Mouse (Mus musculus) left cerebral cortex, postnatal 10 days (tissue): ENCODE data around the gene Rps6kc1. TPM values are rescaled to one million over a fixed set of nuclear protein-coding genes. Genes with fewer than 3 reads are reported as not detected.

Experiments used
- DNase-seq, 2 experiments: peaks; one replicate each; pipeline ENCODE4 v3.0.0; 2021 to 2022; ENCODE audit warnings: low spot score in 2 of 2, mixed read lengths in 1 of 2; ENCODE audit errors: extremely low spot score in 1 of 2
- intact Hi-C: fragments of 180-260 bp; cut with DNase I; formaldehyde crosslinking; loops from one replicate; pipeline ENCODE4 v1.15.1; 2025
- total RNA-seq, 2 experiments: library from RNA; stranded (reverse); gene quantifications; 2 replicates each; pipeline ENCODE4 v1.2.3; 2021

The Rps6kc1 gene
- total RNA-seq, 2 experiments from 2014 or later, result 68.2 to 72.6 TPM

DNA sequence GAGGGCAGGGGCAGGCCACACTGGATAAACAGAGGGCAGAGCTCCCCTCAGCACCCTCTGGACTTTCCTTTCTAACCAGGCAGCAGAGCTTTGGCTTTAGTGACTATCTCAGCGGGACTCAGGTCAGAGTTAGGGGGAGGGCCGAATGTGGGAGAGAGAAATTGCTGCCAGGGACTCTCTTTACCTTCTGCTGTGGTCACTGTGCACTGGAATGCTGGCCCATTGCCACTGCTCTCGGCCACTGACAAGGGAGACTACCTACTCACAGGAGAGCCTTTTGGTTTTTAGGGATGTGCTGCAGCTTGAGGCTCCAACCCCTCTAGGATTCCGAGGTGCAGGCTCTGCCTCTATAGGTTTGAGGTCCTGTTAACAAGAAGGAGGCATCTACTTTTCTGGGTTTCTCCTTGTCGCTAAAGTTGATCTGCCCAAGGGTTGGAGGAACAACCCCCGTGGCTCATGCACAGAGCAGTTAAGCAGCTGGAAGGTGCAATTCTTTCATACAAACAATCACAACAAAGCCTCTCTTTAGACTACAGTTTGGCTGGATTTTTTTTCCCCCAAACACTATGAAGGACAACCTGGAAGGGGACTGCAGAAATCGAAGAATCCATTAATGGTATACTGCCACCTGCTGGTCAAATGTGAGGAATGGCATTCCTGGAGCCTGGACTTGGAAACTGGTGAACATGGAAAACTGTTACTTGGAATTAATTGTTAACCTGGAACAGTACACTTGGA lies 114.7 kb downstream of the Rps6kc1 start:
- intact Hi-C loops, result loop anchor here (5.0 kb wide), 1 partner anchor 750 kb away; no protein-coding TSS in a partner anchor
- peak in 1 of 2 experiments; percentile 51 for DNase-seq

DNA sequence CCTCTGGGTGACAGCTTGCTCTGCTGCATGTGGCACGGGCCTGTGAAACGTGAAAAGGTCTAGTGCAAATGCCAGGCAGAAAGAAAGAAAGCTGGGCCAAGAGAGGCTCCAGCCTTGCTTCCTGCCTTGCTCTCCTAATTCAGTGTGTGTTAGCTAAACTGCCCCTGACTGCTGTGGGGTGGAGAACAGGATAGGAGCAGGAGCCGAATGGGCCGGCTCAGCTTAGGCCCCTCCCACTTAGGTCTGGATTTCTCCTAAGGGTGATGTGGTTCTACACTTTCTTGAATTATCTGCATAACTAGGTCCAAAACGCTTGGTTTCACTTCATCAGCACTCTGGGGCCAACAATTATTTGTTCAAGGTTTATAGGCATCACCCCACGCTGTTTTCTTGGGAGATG lies 119.9 kb downstream of the Rps6kc1 start:
- intact Hi-C loops, result no loop called here
- DNase-seq, result no peak

DNA sequence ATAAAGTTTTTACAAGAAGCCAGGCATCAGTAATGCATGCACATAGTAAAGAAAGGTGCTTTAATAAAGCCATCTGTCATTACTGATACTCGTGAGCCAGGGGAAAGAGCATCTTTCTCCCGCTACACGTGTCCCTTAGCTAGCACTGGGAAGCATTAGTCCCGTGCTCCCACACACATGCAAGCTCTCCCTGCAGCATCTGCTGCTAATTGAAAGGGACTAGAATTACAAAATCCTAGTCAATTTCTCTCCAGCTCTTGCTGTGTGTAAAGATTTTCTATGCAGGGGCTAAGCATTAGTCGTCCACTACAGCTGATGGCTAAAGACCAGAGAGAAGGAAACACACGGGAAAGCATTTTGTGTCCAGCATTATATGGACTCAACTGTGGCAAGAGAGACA lies 120.8 kb downstream of the Rps6kc1 start:
- no peak for DNase-seq
- intact Hi-C loops, result no loop called here

DNA sequence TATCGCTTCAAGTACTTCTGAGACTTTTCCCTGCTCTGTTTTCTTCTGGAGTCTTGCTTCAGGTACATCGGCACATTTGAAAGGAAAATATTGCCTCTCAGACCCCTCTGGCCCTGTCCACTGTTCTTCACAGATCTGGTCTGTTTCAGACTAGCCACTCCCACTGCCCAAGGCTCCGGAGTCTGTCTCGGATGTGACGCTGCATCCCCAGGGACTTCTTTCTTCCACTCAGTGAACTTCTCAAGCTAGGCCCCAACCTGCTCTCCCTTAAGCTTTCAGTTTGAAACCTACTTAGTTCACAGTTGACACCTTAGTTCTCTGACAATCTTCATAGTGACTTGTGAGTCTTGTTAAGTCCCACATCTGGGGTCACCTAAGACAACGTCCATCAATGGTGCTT lies 133.9 kb downstream of the Rps6kc1 start:
- intact Hi-C loops, result no loop called here

DNA sequence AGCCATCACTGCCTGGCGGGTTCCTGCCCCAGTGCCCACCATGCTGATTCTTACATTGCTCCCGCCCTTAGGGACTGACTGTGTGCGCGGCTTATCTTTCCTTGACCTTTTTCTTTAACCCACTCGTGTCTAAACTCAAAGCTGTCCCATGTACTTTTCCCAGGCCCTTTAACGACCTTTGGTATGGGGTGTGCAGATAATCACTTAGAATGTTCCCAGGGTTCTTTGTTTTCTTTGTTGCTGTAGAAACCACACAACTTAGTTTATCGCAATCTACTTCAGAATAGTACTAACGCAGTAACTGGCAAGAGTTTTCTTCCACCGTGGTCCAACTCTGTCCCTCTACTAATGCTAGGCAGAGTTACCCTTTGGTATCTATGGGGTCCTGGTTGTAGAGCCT lies 135.3 kb downstream of the Rps6kc1 start:
- intact Hi-C loops, result no loop called here
- no peak for DNase-seq

More for the DNA sequence above, 133.9 kb downstream of the Rps6kc1 start:
- no peak for DNase-seq

DNA sequence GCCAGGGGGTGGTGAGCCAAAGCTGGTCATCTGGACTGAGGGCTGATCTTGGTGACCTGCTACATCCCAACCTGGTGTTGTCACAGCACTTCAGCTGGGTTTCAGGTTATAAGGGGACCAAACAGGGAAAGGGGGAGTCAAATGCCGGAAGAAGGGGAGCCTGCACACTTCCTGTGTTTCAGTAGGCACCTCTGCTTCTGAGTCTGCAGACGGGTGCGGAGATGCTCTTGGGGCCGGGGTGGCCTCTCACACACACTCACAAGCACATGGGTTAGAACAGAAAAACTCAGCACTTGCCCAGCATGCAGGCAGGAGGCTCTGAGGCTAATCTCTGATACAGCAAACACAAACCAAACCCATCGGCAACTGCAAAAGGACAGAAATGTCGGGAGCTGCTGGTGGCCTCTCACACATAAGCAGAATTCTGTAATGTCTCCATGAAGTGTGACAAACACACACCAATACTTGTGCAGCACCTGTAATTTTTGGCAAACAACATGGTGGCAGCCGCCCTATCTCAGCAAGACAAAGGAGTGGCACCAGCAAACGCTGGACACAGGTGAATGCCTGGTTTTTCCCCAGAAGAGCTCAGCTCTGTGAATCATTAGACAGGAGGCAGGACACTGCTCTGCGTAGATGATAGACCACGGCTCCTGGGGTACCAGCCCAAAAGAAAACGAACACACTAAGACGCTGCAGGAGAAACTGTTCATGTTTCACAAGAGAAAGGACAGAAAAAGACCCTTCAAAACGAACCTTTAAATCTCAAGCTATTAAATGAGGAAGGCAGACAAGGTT lies 139.3 kb downstream of the Rps6kc1 start:
- intact Hi-C loops, result no loop called here
- no peak for DNase-seq

DNA sequence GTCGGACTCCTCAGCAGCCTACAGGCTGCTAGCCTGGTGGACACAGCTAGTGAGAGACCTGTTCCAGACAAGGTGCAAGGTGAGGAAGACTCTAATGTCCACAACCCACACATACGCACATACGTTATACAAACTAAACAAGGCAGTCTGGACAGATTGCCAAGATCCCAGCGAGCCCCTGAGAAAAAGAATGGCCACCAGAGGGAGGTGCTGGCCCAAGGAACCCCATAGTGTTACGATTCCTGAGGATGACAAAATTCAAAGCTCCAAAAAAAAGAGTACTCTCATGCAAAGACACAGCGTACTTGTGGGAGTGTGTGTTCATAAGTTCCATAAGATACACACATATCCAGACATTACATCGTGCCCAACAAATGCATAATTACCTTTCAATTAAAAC lies 141.8 kb downstream of the Rps6kc1 start:
- intact Hi-C loops, result no loop called here
- no peak for DNase-seq

DNA sequence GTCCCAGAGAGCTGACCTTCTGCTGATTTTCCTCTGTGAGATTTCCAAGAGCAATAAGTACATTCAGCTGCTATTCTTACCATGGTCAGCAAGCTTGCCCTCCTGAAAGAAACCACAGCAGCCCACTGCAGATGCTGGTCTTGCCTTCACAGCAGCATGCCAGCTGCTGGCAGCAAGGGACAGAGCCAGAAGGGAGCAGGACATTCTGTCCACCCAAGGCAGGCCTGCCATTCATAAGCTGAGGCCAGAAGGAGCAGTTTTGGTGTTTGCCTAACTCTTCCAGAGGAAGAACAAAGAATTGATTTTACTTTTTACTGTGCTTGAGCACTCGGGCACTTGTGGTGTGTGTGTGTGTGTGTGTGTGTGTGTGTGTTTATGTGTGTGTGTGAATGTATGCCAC lies 143.3 kb downstream of the Rps6kc1 start:
- DNase-seq, result no peak
- intact Hi-C loops, result no loop called here

DNA sequence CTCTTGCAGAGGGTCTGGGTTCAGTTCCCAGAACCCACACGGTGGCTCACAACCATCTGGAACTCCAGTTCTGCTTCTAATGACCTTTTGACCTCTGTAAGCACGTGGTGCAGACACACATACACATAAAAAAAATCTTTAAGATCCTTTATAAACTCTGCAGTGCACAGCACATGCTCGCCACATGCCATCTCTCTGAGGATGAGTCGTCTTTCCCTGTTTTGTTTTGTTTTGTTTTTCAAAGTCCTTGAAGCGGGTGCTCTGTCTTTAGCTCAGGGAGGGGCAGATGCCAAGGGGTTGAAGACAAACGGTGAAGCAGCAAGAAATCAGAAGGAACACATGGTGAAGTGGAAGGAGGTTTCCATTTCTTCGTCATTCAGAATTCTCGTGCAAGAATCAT lies 143.9 kb downstream of the Rps6kc1 start:
- intact Hi-C loops, result no loop called here
- DNase-seq, result no peak

DNA sequence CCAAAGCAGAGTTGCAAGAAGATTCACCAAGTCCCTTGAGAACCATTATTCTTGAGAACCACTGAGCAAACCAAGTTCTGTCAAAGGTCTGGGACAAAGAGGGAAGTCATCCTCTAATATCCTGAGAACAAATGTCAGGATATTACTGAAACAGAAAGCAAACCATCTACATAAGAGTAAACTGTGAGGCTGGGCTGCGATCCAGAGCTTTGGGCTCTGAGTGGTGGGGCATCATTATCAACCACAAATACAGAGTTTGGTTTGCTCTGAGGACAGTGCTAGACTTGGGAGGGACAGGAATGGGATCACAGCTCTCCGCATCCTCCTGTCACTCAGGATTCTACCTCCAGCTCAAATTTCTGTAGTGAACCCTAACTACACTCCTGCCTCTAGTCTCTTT lies 144.8 kb downstream of the Rps6kc1 start:
- no peak for DNase-seq
- intact Hi-C loops, result no loop called here

DNA sequence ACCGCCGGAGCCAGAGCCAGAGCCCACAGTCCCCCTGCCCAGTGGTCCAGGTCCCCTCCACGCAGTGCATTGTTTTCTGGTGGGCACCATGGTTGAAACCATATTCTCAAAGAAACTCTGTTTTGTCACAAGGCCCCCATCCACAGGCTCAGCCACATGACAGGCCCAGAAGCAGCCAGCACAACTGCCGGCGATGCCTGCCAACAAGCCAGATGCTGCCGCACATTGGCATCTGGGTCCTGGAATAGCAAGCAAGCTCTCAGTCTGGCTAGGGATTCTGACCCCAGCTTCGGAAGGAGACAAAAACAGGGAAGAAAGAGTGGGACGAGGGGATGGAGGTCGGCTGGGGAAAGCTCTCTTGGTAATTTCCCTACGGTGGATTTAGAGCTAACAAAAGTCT lies 147.8 kb downstream of the Rps6kc1 start:
- intact Hi-C loops, result no loop called here
- peak in 1 of 2 experiments; percentile 45 for DNase-seq

DNA sequence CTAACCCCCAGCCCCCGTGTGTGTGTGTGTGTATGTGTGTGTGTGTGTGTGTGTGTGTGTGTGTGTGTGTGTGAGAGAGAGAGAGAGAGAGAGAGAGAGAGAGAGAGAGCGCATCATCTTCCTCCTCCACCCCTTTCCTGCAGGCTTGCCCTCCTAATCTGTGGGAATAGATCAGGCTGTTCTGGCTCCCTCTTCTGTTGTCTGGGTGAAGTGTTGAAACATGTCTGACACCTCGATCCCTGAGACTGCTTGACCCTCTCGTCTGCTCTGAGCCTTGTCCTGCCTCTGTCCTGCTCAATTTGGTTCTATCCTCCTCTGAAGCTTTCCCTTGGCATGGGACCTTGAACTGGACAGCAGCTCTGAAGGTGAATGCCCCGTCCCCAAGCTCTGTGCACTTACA lies 149.8 kb downstream of the Rps6kc1 start:
- intact Hi-C loops, result no loop called here
- DNase-seq, result no peak

DNA sequence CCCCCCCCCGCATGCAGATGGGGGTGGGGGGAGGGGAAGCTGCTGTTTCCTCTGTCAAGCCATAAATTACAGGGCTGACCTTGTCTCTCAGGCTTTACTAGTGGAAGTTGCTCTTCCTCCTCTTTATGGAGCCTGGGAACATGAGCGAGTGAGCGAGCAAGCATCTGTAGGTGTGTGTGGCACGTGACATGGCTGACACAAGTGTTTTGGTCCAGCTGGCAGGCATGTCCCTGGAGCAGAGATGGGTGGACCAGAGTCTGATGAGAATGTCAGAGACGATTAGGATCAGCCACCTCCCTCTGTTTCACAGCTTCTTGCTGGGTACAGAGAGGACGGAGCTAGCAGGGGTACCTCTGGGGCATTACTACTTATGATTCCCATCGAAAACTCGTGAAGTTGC lies 153.7 kb downstream of the Rps6kc1 start:
- intact Hi-C loops, result no loop called here
- no peak for DNase-seq

DNA sequence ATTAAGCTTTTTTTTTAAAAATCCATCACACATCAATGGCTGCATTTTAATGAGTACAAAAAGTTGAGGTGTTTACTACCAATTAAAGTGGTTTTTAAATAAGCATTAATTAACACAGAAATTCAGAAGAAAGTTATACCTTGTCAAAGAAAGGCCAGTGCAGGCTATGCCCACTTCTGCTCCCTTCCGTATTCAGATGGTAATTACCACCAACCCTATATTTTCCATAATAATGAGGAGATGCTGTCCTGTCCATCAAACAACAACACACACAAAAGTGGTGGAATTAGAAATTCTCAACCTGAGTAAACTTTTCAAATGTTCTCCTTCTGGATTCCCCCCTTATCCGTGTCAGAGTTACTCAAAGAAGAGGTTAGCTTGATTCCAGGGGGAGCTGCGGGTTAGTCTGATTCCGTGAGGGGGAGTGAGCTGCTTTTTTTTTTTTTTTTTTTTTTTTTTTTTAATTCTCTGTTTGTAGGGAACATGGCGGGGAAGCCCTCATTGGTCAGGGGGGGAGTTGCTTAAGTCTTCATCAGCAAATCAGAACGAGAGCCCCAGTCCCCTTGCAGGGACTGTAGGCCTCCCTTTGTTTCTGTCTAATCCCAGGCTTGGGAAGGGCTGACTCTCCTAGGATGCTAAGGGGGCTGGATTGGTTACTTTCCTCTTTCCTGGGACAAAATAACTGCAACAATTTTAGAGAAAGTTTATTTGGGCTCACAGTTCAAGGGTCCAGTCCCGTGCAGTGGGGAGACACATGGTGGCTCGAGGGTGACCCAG lies 159.6 kb downstream of the Rps6kc1 start:
- intact Hi-C loops, result no loop called here

DNA sequence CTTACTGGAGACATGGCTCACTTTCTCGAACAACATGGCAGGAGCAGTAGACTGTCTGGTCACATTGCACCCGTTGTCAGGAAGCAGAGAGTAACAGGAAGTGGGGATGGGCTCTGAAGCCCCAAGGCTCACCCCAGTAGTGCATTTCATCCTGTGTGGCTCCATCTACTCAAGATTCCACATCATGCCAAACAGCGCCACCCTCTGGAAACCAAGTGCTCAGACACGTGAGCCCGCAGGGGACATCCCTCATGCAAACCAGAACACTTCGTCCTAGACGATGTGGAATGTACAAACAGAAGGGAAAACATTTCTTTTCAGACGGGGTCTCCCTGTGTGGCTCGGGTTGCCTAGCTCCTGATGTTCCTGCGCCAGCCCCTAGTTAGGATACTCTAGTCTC lies 162.6 kb downstream of the Rps6kc1 start:
- intact Hi-C loops, result no loop called here
- DNase-seq, result no peak

More for the DNA sequence above, 159.6 kb downstream of the Rps6kc1 start:
- no peak for DNase-seq

DNA sequence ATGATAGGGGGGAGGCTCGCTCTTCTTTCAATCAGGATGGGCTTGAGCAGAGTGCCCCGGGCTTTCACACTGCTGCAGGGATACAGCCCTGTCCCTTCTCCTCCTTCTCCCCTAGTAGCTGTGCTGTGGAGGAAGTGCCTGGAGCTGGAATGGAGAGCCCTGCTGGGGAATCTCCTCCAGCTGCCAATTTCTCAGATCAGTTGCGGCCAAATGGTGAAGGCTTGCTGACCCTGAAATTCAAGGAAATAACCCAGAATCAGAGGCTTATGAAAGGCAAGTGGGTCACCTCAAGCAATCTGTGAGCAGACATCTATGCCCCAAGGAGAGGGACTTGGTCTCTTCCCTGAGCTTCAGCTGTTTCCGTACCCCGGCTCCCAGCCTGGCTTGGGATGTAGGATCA lies 170.1 kb downstream of the Rps6kc1 start:
- DNase-seq, result no peak
- intact Hi-C loops, result no loop called here

DNA sequence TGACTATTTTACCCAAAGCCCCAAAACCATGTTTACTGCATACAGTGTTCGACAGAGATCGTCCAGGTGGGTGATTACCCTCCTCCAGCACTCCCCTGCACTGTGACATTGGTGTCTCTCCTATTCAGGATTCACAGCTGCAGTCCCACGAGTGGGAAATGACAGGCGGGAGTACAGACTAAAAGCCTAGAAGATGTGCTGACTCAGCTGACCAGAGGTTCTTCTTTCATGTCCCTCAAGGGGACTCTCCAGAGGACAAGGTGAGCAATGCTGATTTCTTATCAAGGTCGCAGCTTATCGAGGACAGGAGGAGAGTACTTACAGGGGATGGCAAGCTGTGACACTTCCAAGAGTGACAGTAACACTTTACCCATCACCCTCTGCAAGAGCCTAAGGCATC lies 178.8 kb downstream of the Rps6kc1 start:
- no peak for DNase-seq
- intact Hi-C loops, result no loop called here

DNA sequence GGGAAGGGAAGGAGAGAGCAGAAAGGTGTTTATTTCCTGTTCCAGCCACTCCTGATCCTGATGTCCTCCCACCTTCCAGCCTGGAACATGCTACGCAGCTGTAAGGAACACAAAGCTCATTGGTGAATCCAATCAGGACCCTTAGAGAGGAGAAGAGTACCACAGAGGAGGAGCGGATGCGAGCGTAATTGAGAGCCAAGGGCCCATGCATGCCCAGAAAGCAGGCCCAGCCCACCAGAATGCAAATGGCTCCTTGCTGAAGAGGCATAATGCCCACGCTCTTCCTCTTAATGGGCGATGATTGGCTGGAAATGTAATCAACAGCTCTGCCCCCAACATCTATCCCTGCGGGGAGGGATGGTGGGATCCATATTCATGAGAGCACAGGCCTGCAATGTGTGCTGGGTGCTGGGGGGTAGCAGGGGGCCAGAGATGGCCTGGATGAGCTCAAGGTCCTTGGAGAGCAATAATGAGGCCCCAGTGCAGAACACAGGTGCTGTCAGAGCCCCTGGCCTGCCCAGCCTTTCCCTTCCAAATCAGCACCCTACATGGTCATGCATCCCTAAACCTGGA lies 182.0 kb downstream of the Rps6kc1 start:
- intact Hi-C loops, result no loop called here
- peak in 1 of 2 experiments; percentile 20 for DNase-seq

DNA sequence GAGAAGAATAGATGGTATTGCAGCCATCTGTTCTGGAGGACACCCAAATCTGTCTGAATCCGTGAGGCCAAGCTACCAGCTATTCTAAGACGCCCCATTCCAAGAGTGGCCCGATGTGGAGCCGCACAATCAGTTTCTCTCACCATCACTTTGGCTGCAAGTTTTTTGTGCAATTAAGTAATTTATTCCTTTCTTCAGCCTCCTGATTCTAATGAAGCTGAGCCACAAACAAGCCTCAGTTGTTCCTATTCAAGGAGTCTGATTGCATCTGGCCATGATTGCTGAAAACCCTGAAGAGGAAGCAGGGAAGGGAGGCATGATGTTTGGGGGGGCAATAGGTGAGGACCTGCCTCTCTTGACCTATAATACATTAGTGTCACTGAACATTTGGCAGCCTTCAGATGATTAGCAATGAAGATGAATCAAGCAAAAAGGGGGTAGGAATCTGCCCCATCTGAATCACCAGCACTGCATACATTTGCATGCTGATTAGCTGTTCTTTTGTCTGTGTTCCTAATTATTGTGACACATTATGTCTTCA lies 183.4 kb downstream of the Rps6kc1 start:
- intact Hi-C loops, result no loop called here
- peak in 1 of 2 experiments; percentile 36 for DNase-seq
